Mouse (Mus musculus) monocyte, adult 2 months (primary cell): ENCODE data around the gene Stat6.

Experiments
- DNase-seq, 2 experiments: peaks; one replicate each; pipeline ENCODE4 v3.0.0; 2022; ENCODE audit warnings: low spot score in 2 of 2, low read depth in 1 of 2

The Stat6 gene

GRCm38 (mm10) chr10:127705783-127706182 lies 63.0 kb downstream of the Stat6 start:
- no peak for DNase-seq

- DNase-seq, result no peak
Observed at GRCm38 (mm10) chr10:127707721-127708120, 64.9 kb downstream of the Stat6 start.

GRCm38 (mm10) chr10:127708850-127709370 lies 66.1 kb downstream of the Stat6 start:
- no peak for DNase-seq

- DNase-seq, result no peak
Observed at GRCm38 (mm10) chr10:127710331-127710730, 67.5 kb downstream of the Stat6 start.
